Mouse (Mus musculus): ENCODE data around the gene Rufy4.

DNA sequence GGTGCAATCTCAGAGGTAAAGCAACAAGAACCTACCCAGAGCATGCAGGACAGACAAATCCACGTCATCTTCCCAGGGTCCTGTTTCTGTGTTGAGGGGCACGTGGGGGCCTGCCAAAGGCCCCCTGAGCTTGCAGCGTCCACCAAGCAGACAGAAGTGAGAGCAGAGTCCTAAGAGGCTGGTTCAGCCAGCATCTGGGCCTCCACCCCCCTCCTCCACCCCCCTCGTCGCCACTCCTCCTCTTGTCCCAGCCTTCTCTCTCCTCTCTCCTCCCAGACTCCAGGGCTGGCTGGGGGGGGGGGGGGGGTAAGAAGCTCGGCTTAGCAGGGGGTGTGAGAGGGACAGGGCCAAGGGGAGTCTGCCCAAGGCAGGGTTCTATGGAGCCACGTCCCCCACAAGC, 34.2 kb upstream of the Rufy4 start:
- no peak for TF ChIP-seq EP300 (IDR thresholded peaks at IDR 0.05; ENCODE audit: low read length)
- no peak for TF ChIP-seq POLR2A (IDR thresholded peaks at IDR 0.05; ENCODE audit: low read depth, low read length)
- no peak for TF ChIP-seq TCF12 (IDR thresholded peaks at IDR 0.05; ENCODE audit: low read depth, low read length)
- TF ChIP-seq CHD2 (IDR thresholded peaks at IDR 0.05; ENCODE audit: low read length) = no peak
- no peak for TF ChIP-seq CTCF (conservative IDR thresholded peaks at IDR 0.05 in 1 of 2, IDR thresholded peaks at IDR 0.05 in 1 of 2; ENCODE audit: low read depth in 2 of 2, low read length in 2 of 2)
- TF ChIP-seq ZC3H11A (IDR thresholded peaks at IDR 0.05; ENCODE audit: low read depth, low read length) = no peak
- no peak for TF ChIP-seq MAZ (IDR thresholded peaks at IDR 0.05; ENCODE audit: low read depth, low read length)
- no peak for TF ChIP-seq USF1 (IDR thresholded peaks at IDR 0.05; ENCODE audit: low read depth, low read length)
- no peak for TF ChIP-seq MAX (IDR thresholded peaks at IDR 0.05; ENCODE audit: low read length)
- no peak for TF ChIP-seq GABPA (IDR thresholded peaks at IDR 0.05; ENCODE audit: insufficient replicate concordance, low read depth, low read length)
- TF ChIP-seq IRF4 (IDR thresholded peaks at IDR 0.05; ENCODE audit: low read depth, low read length) = no peak
- no peak for TF ChIP-seq NELFE (IDR thresholded peaks at IDR 0.05; ENCODE audit: low read depth, low read length)
- TF ChIP-seq CHD1 (IDR thresholded peaks at IDR 0.05; ENCODE audit: low read depth, low read length) = no peak
- no peak for TF ChIP-seq E2F4 (IDR thresholded peaks at IDR 0.05; ENCODE audit: insufficient replicate concordance, low read depth, low read length)

Data from CH12.LX (cell line).